Mouse (Mus musculus): ENCODE data around the gene C1qtnf12. TPM values are rescaled to one million over a fixed set of nuclear protein-coding genes. Genes with fewer than 3 reads are reported as not detected.

C1qtnf12 gene
- total and polyA plus RNA-seq, 3 experiments: 1.8 to 2.9 TPM; not detected in 1

DNA sequence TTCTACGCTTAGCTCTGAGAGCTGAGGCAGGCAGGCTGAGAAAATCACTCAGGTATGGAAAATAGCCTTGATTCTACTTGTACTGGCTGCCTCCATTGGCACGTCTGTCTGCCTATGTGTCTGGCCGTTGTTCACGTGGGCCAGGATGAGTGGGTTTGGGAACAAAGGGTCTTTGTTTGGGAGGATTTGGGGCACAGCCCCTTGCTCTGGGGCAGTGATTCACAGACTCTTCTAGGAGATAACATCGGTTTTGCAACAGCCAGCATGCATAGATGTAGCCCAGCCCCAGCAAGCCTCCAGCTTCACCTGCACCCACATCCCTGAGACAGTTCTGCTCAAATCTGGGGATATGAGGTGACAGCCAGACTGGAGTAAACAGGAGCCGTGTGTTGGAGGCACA, 10.5 kb downstream of the C1qtnf12 start:
- TF ChIP-seq HCFC1 (IDR thresholded peaks at IDR 0.05; ENCODE audit: low read depth, low read length) (no peak), TBP (IDR thresholded peaks at IDR 0.05; ENCODE audit: low read depth, low read length) (no peak), GATA1 (IDR thresholded peaks at IDR 0.05; ENCODE audit: low read depth, low read length) (no peak), RCOR1 (IDR thresholded peaks at IDR 0.05; ENCODE audit: low read depth, low read length) (no peak), POLR2AphosphoS2 (IDR thresholded peaks at IDR 0.05; ENCODE audit: low read length) (no peak), KAT2A (conservative IDR thresholded peaks at IDR 0.05; ENCODE audit: low read depth, low read length) (no peak), MAZ (IDR thresholded peaks at IDR 0.05; ENCODE audit: low read depth, low read length) (no peak), ZNF384 (IDR thresholded peaks at IDR 0.05; ENCODE audit: low read depth, low read length) (no peak), MXI1 (IDR thresholded peaks at IDR 0.05; ENCODE audit: low read depth, low read length) (no peak), E2F4 (IDR thresholded peaks at IDR 0.05; ENCODE audit: borderline replicate concordance, low read depth, low read length) (no peak), SMC3 (IDR thresholded peaks at IDR 0.05; ENCODE audit: low read depth, low read length) (no peak), JUND (IDR thresholded peaks at IDR 0.05; ENCODE audit: low read depth, low read length) (no peak), GABPA (IDR thresholded peaks at IDR 0.05; ENCODE audit: low read depth, low read length) (no peak), ELF1 (IDR thresholded peaks at IDR 0.05; ENCODE audit: low read depth, low read length) (no peak), ZMIZ1 (IDR thresholded peaks at IDR 0.05; ENCODE audit: low read depth, low read length) (no peak), NELFE (IDR thresholded peaks at IDR 0.05; ENCODE audit: low read depth, low read length) (no peak), ETS1 (IDR thresholded peaks at IDR 0.05; ENCODE audit: low read depth, low read length) (no peak), RAD21 (IDR thresholded peaks at IDR 0.05; ENCODE audit: low read depth, low read length) (no peak), MYB (IDR thresholded peaks at IDR 0.05; ENCODE audit: low read depth, low read length) (no peak), MEF2A (IDR thresholded peaks at IDR 0.05; ENCODE audit: extremely low read depth, insufficient replicate concordance, low read depth, low read length, poor library complexity, severe bottlenecking) (no peak)

DNA sequence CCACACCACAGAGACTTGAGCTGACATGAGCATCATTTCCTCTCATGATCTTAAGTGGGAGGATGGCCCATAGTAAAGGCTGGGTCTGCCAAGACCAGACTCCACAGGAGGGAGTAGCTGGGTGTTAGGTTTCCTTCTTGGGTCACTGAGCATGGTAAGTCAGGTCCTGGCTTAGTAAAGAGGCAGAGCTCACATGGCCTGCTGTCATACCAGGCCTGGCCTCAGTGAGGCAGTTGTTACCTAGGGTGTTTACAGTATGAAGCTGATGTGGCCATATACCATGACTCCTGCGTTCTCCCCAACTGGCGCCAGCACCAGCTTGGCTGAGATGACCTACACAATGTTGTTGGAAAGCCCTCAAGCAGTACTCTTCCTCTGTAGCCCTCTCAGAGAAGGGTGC, 11.1 kb downstream of the C1qtnf12 start:
- Histone ChIP-seq H3K27me3 (ENCODE audit: control insufficient read depth in 1 of 2, insufficient read depth in 2 of 2, low read length in 2 of 2) (no peaks in the 10 kb centered on the region), H3K36me3 (ENCODE audit: control insufficient read depth in 1 of 2, insufficient read depth in 2 of 2, low read length in 2 of 2) (no peaks in the 10 kb centered on the region), H3K9me3 (replicated peaks; ENCODE audit: insufficient read depth, low read length) (no peaks in the 10 kb centered on the region), H3K79me2 (ENCODE audit: control insufficient read depth, insufficient read depth, low read length, poor library complexity) (no peaks in the 10 kb centered on the region), H3K27ac (ENCODE audit: control insufficient read depth, low read depth, low read length) (no peak overlapping the region), H3K9ac (ENCODE audit: control insufficient read depth, low read depth, low read length, poor library complexity, severe bottlenecking) (no peak overlapping the region), H3K4me1 (ENCODE audit: control insufficient read depth in 1 of 2, insufficient read depth in 2 of 2, low read length in 2 of 2) (no peaks in the 10 kb centered on the region), H3K4me3 (ENCODE audit: control insufficient read depth in 1 of 2, insufficient read depth in 1 of 2, low read depth in 2 of 2, low read length in 2 of 2) (no peak overlapping the region)
- DNase-seq (ENCODE audit: low read depth, low spot score): no peak
- no peak for TF ChIP-seq NELFE (IDR thresholded peaks at IDR 0.05; ENCODE audit: low read depth, low read length)
- no peak for TF ChIP-seq CHD2 (IDR thresholded peaks at IDR 0.05; ENCODE audit: low read length)
- no peak for TF ChIP-seq ELF1 (IDR thresholded peaks at IDR 0.05; ENCODE audit: low read depth, low read length)
- peak in 1 of 3 experiments; percentile 21; a peak in 2 of 6 replicates for TF ChIP-seq CTCF (IDR thresholded peaks at IDR 0.05 in 2 of 3, conservative IDR thresholded peaks at IDR 0.05 in 1 of 3; ENCODE audit: control insufficient read depth in 1 of 3, insufficient read depth in 1 of 3, low read depth in 2 of 3, low read length in 3 of 3, poor library complexity in 1 of 3, severe bottlenecking in 1 of 3)
- TF ChIP-seq GATA1 (IDR thresholded peaks at IDR 0.05; ENCODE audit: low read depth, low read length): no peak
- TF ChIP-seq USF2 (IDR thresholded peaks at IDR 0.05; ENCODE audit: borderline replicate concordance in 1 of 2, insufficient read depth in 1 of 2, low read depth in 1 of 2, low read length in 2 of 2): no peak
- TF ChIP-seq MAFK (IDR thresholded peaks at IDR 0.05; ENCODE audit: borderline replicate concordance, low read depth, low read length): no peak
- TF ChIP-seq E2F4 (IDR thresholded peaks at IDR 0.05; ENCODE audit: borderline replicate concordance, low read depth, low read length): no peak
- no peak for TF ChIP-seq HCFC1 (IDR thresholded peaks at IDR 0.05; ENCODE audit: low read depth, low read length)
- no peak for TF ChIP-seq TAL1 (IDR thresholded peaks at IDR 0.05; ENCODE audit: low read length)
- TF ChIP-seq RAD21 (IDR thresholded peaks at IDR 0.05; ENCODE audit: low read depth, low read length): peak; percentile 26
- no peak for TF ChIP-seq POLR2AphosphoS2 (IDR thresholded peaks at IDR 0.05; ENCODE audit: low read length)
- TF ChIP-seq CHD1 (IDR thresholded peaks at IDR 0.05; ENCODE audit: low read depth, low read length): no peak
- TF ChIP-seq ZC3H11A (IDR thresholded peaks at IDR 0.05; ENCODE audit: low read depth, low read length): peak; percentile 19; the same call in 1 of the 2 replicates
- no peak for TF ChIP-seq UBTF (IDR thresholded peaks at IDR 0.05; ENCODE audit: borderline replicate concordance, insufficient read depth, low read depth, low read length)
- no peak for TF ChIP-seq NRF1 (IDR thresholded peaks at IDR 0.05; ENCODE audit: insufficient read depth, low read depth, low read length, poor library complexity, severe bottlenecking)
- no peak for TF ChIP-seq JUND (IDR thresholded peaks at IDR 0.05; ENCODE audit: low read depth, low read length)
- no peak for TF ChIP-seq RCOR1 (IDR thresholded peaks at IDR 0.05; ENCODE audit: low read depth, low read length)
- no peak for TF ChIP-seq ZMIZ1 (IDR thresholded peaks at IDR 0.05; ENCODE audit: low read depth, low read length)
- TF ChIP-seq POLR2AphosphoS5 (IDR thresholded peaks at IDR 0.05; ENCODE audit: borderline replicate concordance, low read depth, low read length): no peak

More for the DNA sequence above, 10.5 kb downstream of the C1qtnf12 start:
- Histone ChIP-seq H3K27ac (ENCODE audit: control insufficient read depth, low read depth, low read length) (no peak overlapping the region), H3K79me2 (ENCODE audit: control insufficient read depth, insufficient read depth, low read length, poor library complexity) (no peaks in the 10 kb centered on the region), H3K27me3 (ENCODE audit: control insufficient read depth in 1 of 2, insufficient read depth in 2 of 2, low read length in 2 of 2) (no peaks in the 10 kb centered on the region), H3K9me3 (replicated peaks; ENCODE audit: insufficient read depth, low read length) (no peaks in the 10 kb centered on the region), H3K9ac (ENCODE audit: control insufficient read depth, low read depth, low read length, poor library complexity, severe bottlenecking) (no peak overlapping the region), H3K4me1 (ENCODE audit: control insufficient read depth in 1 of 2, insufficient read depth in 2 of 2, low read length in 2 of 2) (no peaks in the 10 kb centered on the region), H3K4me3 (ENCODE audit: control insufficient read depth in 1 of 2, insufficient read depth in 1 of 2, low read depth in 2 of 2, low read length in 2 of 2) (no peak overlapping the region), H3K36me3 (ENCODE audit: control insufficient read depth in 1 of 2, insufficient read depth in 2 of 2, low read length in 2 of 2) (no peaks in the 10 kb centered on the region)
- no peak for DNase-seq (ENCODE audit: low read depth, low spot score)

Measured in MEL (cell line).